Mouse (Mus musculus) limb, embryonic 12.5 days (tissue): Measurements from ENCODE around the gene Col11a2. TPM values are rescaled to one million over a fixed set of nuclear protein-coding genes. Genes with fewer than 3 reads are reported as not detected.
"Not testable (repeated sequence)": the region's sequence is repeated elsewhere in the genome, so short reads cannot be mapped to it uniquely, and the experiment has no call there.

Source experiments
- ATAC-seq: fragments of 200-750 bp; cut with Nextera tagmentation; 2 replicates; pipeline ENCODE4 v1.8.0; 2017; ENCODE audit warnings: low read depth, moderate TSS enrichment; ENCODE audit not compliant: insufficient number of reproducible peaks, insufficient read depth, low FRiP score, low TSS enrichment
- H3K27ac ChIP-seq: fragments of 300-500 bp; sonication (generic); 2 replicates; pipeline ENCODE4 v1.5.1; 2016; ENCODE audit warnings: mild to moderate bottlenecking, moderate library complexity
- H3K27me3 ChIP-seq: fragments of 300-500 bp; sonication (generic); 2 replicates; pipeline ENCODE4 v1.6.1; 2016; ENCODE audit warnings: mild to moderate bottlenecking, moderate library complexity
- H3K36me3 ChIP-seq: fragments of 300-500 bp; sonication (generic); 2 replicates; pipeline ENCODE4 v1.6.1; 2016; ENCODE audit warnings: mild to moderate bottlenecking, moderate library complexity
- H3K4me1 ChIP-seq: fragments of 300-500 bp; sonication (generic); replicated peaks from 2 replicates; pipeline ENCODE4 v1.6.1; 2016
- H3K4me2 ChIP-seq: fragments of 300-500 bp; sonication (generic); 2 replicates; pipeline ENCODE4 v1.6.1; 2016; ENCODE audit warnings: mild to moderate bottlenecking, moderate library complexity
- H3K4me3 ChIP-seq: fragments of 300-500 bp; sonication (generic); replicated peaks from 2 replicates; pipeline ENCODE4 v1.5.1; 2016; ENCODE audit warnings: mild to moderate bottlenecking
- H3K9ac ChIP-seq: fragments of 300-500 bp; sonication (generic); replicated peaks from 2 replicates; pipeline ENCODE4 v1.6.1; 2016; ENCODE audit warnings: mild to moderate bottlenecking, moderate library complexity
- H3K9me3 ChIP-seq: fragments of 300-500 bp; sonication (generic); 2 replicates; pipeline ENCODE4 v1.6.1; 2016; ENCODE audit warnings: mild to moderate bottlenecking, moderate library complexity
- WGBS: fragments of 180-500 bp; shearing (Covaris S2); methylation state at CpG from one replicate; pipeline ENCODE4 v1.1.7; 2016; 5-methylcytosine and 5-hydroxymethylcytosine counted together
- polyA plus RNA-seq: library from polyadenylated mRNA; unstranded; fragments of >200 nt; fragmentation: Nextera tagmentation; extraction: Ambion mirVana; gene quantifications from 2 replicates; pipeline ENCODE4 v1.2.1, GENCODE M21; 2016

The Col11a2 gene
- 17.5 and 31.9 TPM in 2 replicates for polyA plus RNA-seq

- 5% methylated on average over 28 of the region's 28 CpGs for WGBS
- Histone ChIP-seq H3K9me3 (no peaks in the 10 kb centered on the region), H3K4me2 (peak within 1 kb of the TSS; percentile 58), H3K4me3 (peak within 1 kb of the TSS; percentile 38), H3K9ac (peak within 1 kb of the TSS; percentile 48), H3K4me1 (peaks cover 50% of the 10 kb centered on the region), H3K27me3 (peaks cover 52% of the 10 kb centered on the region), H3K27ac (peak within 1 kb of the TSS; percentile 77), H3K36me3 (peaks cover 41% of the 10 kb centered on the region)
- ATAC-seq: peak; percentile 35; the same call in 1 of the 2 replicates
Measured at GRCm38 (mm10) chr17:34038878-34039561, at the start of gene Col11a2. Gene Col11a2, plus strand, starts transcription at chr17:34039437.

- no peaks in the 10 kb centered on the region for H3K4me1 ChIP-seq
- H3K36me3 ChIP-seq: no peaks in the 10 kb centered on the region
- no peak overlapping the region for H3K9ac ChIP-seq
- peaks cover 19% of the 10 kb centered on the region; the same call in 1 of the 2 replicates for H3K27me3 ChIP-seq
- H3K4me2 ChIP-seq: no peak overlapping the region
- H3K4me3 ChIP-seq: no peak overlapping the region
- ATAC-seq: no peak
- H3K9me3 ChIP-seq: no peaks in the 10 kb centered on the region
- 30% methylated on average over 10 of the region's 10 CpGs for WGBS
- H3K27ac ChIP-seq: no peak overlapping the region
Measured at GRCm38 (mm10) chr17:33991788-33992664, 47.2 kb upstream of the Col11a2 start.

GRCm38 (mm10) chr17:33994959-33995358 is 44.3 kb upstream of the Col11a2 start:
- no peak for ATAC-seq
- 93% methylated on average over 8 of the region's 8 CpGs for WGBS
- no peak overlapping the region for H3K4me3 ChIP-seq
- H3K9ac ChIP-seq: no peak overlapping the region
- H3K4me2 ChIP-seq: no peak overlapping the region
- peaks cover 41% of the 10 kb centered on the region for H3K27me3 ChIP-seq
- H3K27ac ChIP-seq: no peak overlapping the region
- H3K9me3 ChIP-seq: no peaks in the 10 kb centered on the region
- H3K36me3 ChIP-seq: no peaks in the 10 kb centered on the region
- H3K4me1 ChIP-seq: peaks cover 7% of the 10 kb centered on the region; the same call in 1 of the 2 replicates

DNA sequence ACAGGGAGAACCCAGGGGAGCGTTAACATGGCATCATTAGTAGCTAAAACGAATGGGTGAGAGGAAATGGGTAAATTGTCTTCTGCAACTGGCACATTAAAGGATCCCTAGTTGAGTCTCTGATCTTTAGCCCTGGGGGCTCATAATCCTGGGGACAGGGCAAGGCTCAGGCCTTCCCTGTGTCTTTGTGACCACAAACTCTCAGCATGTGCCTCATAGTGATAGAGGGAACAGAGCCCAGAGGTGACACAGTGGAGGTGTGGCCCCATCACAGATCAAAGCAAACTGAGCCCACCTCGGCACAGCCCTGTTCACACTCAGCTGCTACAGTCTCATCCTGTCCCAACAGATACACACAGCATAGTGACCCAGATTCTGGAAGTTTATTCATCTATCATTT is 43.6 kb upstream of the Col11a2 start:
- no peak for ATAC-seq
- WGBS: 19% methylated on average over 3 of the region's 3 CpGs
- no peak overlapping the region for H3K4me2 ChIP-seq
- H3K27me3 ChIP-seq: peaks cover 48% of the 10 kb centered on the region
- H3K4me1 ChIP-seq: peaks cover 8% of the 10 kb centered on the region; the same call in 1 of the 2 replicates
- no peak overlapping the region for H3K9ac ChIP-seq
- H3K27ac ChIP-seq: no peak overlapping the region
- no peak overlapping the region for H3K4me3 ChIP-seq
- H3K36me3 ChIP-seq: no peaks in the 10 kb centered on the region
- no peaks in the 10 kb centered on the region for H3K9me3 ChIP-seq

DNA sequence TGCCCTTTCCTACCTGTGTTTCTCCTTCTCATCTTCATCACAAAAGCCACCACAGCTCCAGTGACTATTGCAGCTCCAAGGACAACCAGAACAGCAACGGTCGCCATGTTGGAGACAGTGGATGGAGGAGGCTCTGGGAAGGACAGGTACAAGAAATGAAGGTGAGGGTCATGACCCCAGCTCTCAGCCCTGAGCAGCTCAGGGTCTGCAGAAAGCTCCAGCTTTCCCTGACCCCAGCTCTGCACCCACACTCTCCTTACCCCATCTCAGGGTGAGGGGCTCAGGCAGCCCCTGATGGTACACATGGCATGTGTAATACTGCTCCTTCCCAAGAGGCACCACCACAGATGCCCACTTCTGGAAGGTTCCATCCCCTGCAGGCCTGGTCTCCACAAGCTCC is 42.2 kb upstream of the Col11a2 start:
- H3K27ac ChIP-seq, ATAC-seq, H3K9ac ChIP-seq, H3K9me3 ChIP-seq, H3K4me2 ChIP-seq, H3K4me3 ChIP-seq, H3K36me3 ChIP-seq, H3K4me1 ChIP-seq: not testable (repeated sequence)
- H3K27me3 ChIP-seq: peaks cover 61% of the 10 kb centered on the region
- WGBS: 92% methylated on average over 2 of the region's 2 CpGs

DNA sequence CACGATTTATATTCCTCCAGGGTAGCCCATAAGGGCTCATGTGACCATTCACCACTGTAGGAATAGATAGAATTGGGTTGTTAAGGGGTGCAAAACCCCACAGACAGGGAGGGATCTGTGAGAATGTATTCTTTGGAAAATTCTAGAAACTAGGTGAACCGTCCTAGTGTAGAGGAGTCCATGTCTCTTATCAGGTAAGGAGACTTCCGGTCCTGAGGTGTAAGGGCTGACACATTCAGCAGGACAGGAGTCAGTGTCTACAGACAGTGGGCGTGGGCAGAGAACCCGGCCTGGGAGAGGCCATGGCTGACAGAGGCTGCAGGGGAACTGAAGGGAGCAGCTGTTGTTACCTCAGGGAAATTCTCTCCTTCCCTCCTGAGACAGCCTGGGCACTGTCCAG is 40.5 kb upstream of the Col11a2 start:
- H3K4me2 ChIP-seq, H3K4me1 ChIP-seq, ATAC-seq, H3K27ac ChIP-seq, H3K36me3 ChIP-seq, H3K9ac ChIP-seq, H3K9me3 ChIP-seq, H3K4me3 ChIP-seq: not testable (repeated sequence)
- 51% methylated on average over 5 of the region's 5 CpGs for WGBS
- peaks cover 69% of the 10 kb centered on the region for H3K27me3 ChIP-seq

DNA sequence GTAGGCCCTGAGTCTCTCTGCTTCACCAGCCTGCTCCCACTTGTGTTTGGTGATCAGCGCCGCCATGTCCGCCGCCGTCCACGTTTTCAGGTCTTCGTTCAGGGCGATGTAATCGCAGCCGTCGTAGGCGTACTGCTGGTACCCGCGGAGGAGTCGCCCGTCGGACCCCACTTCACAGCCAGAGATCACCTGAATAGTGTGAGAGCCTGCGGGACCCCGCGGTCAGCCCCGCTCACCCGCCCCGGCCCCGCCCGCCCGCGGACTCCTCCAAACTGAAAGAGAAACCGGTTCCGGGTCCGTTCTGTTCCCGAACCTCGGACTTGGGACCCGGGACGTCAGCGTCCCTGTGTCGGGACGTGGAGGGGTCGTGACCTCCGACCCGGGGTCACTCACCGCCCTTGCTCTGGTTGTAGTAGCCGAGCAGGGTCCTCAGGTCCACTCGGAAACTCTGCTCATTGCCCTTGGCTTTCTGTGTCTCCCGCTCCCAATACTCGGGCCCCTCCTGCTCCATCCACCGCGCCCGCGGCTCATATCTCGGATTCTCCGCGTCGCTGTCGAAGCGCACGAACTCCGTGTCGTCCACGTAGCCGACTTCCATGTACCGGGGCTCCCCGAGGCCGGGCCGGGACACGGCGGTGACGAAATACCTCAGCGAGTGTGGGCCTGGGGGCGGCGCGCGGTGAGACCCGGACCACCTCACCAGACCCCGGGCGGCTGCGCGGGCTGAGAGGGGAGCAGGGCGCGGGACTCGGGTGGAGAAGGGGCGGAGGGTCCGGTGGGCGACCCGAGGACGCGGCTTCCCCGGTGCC is 39.7 kb upstream of the Col11a2 start:
- Histone ChIP-seq H3K36me3 (no peaks in the 10 kb centered on the region), H3K27ac (no peak overlapping the region), H3K9me3 (no peaks in the 10 kb centered on the region), H3K9ac (peak overlapping the region; percentile 60), H3K4me3 (peak overlapping the region; percentile 50), H3K4me1 (peaks cover 8% of the 10 kb centered on the region; the same call in 1 of the 2 replicates), H3K4me2 (peak overlapping the region; percentile 88), H3K27me3 (peaks cover 72% of the 10 kb centered on the region)
- ATAC-seq: no peak
- 2% methylated on average over 75 of the region's 87 CpGs for WGBS

DNA sequence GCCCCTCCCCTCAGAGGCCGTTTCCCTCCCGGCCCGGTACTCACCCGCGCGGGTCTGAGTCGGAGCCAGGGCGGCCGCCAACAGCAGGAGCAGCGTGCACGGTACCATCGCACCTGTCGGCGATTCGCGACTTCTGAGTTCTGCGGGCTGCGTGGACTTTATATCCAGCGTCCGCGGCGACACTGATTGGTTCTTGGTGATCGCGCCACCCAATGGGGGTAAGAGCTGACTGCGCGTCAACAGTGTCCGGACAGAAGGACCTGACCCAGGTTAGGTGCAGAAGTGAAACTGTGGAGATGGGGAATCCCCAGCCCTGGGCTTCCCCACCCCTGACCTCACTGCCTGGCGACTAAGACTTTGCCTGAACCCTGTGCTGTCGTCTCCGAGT is 39.1 kb upstream of the Col11a2 start, which contains the start of gene H2-K1:
Gene H2-K1 (minus strand): TSS at position 198 of the 388 bp plus-strand sequence.
- no peak within 1 kb of the TSS for H3K27ac ChIP-seq
- H3K9me3 ChIP-seq: no peaks in the 10 kb centered on the region
- H3K9ac ChIP-seq: peak within 1 kb of the TSS; percentile 60
- peak within 1 kb of the TSS; percentile 50 for H3K4me3 ChIP-seq
- under 1% methylated on average over 30 of the region's 30 CpGs for WGBS
- peak within 1 kb of the TSS; percentile 88 for H3K4me2 ChIP-seq
- peaks cover 8% of the 10 kb centered on the region; the same call in 1 of the 2 replicates for H3K4me1 ChIP-seq
- no peaks in the 10 kb centered on the region for H3K36me3 ChIP-seq
- peaks cover 72% of the 10 kb centered on the region for H3K27me3 ChIP-seq
- peak; percentile 47; the same call in 1 of the 2 replicates for ATAC-seq

DNA sequence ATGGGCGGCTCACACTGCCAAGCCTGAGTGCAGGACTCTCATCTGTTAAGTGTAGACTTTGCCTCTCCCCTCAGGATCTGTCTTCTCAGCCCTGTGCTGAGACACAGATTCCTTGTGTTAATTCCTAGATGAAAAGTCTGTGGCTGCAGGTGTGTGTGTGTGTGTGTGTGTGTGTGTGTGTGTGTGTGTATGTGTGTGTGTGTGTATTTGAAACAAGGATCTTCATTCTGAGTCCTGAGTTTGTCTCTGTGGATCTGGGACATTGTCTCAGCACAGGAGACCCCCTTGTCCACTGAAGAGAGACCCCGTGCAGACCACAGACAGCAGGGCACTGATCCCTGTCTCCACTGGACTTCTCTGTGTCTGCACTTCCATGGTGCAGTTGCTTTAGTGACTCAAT is 38.4 kb upstream of the Col11a2 start:
- H3K9me3 ChIP-seq, ATAC-seq: not testable (repeated sequence)
- 54% methylated on average over 2 of the region's 2 CpGs for WGBS

DNA sequence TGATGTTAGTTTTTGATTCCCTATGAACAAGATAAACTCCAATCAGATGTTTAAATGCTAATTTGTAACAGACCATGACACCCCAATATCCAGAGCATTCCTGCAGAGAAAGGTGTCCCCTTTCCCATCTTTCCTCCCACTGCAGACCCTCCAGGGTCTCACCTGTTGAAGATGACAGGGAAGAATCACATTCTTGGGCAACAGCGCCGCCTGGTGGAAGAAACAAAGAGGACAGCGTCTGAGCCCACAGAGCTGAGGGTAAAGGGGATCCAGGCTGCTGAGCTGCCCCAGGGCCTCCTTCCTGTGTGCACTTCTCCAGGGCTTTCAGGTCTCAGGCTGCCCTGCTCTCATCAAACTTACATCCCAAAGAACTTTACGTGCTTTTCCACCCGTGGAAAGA is 35.8 kb upstream of the Col11a2 start:
- Histone ChIP-seq H3K27me3 (peaks cover 52% of the 10 kb centered on the region), H3K27ac (no peak overlapping the region), H3K4me3 (no peak overlapping the region), H3K9me3 (no peaks in the 10 kb centered on the region), H3K4me1 (peaks cover 8% of the 10 kb centered on the region; the same call in 1 of the 2 replicates), H3K36me3 (no peaks in the 10 kb centered on the region), H3K9ac (no peak overlapping the region), H3K4me2 (no peak overlapping the region)
- ATAC-seq: no peak
- 7% methylated on average over 5 of the region's 5 CpGs for WGBS

More for the DNA sequence above, 38.4 kb upstream of the Col11a2 start:
- not testable (repeated sequence) for H3K9ac ChIP-seq, H3K36me3 ChIP-seq, H3K4me1 ChIP-seq, H3K27ac ChIP-seq, H3K4me2 ChIP-seq
- Histone ChIP-seq H3K4me3 (0 out of 2 replicates have a peak overlapping the region, but pooled peaks have one; percentile 50), H3K27me3 (peaks cover 71% of the 10 kb centered on the region)
